Mouse (Mus musculus): ENCODE results near the gene D16Ertd472e. TPM values are rescaled to one million over a fixed set of nuclear protein-coding genes. Genes with fewer than 3 reads are reported as not detected.

D16Ertd472e gene
- total and polyA plus RNA-seq, 2 experiments from 2014 or later, result 6.1 to 6.3 TPM

GRCm38 (mm10) chr16:78574241-78574640 lies 2.3 kb downstream of the D16Ertd472e start:
- TF ChIP-seq CTCF (IDR thresholded peaks at IDR 0.05; ENCODE audit: low read depth), result no peak
- Histone ChIP-seq H3K4me3 (ENCODE audit: low read length) (no peak overlapping the region), H3K4me2 (ENCODE audit: low read depth, low read length) (peak overlapping the region; percentile 81), H3K4me1 (ENCODE audit: insufficient read depth, low read length) (peaks cover 5% of the 10 kb centered on the region), H3K36me3 (ENCODE audit: insufficient read depth, low read length) (no peaks in the 10 kb centered on the region), H3K27me3 (ENCODE audit: insufficient read depth, low read length) (no peaks in the 10 kb centered on the region), H3K27ac (no peak overlapping the region), H3K9me3 (ENCODE audit: low read length) (no peaks in the 10 kb centered on the region), H3K9ac (replicated peaks; ENCODE audit: low read length) (no peak overlapping the region)
- 46% methylated on average over 6 of the region's 6 CpGs for WGBS
- DNase-seq (ENCODE audit: low spot score), result peak; percentile 15
- ATAC-seq, result no peak

- no peak for DNase-seq (ENCODE audit: low spot score)
- no peak for ATAC-seq
- H3K27me3 ChIP-seq (ENCODE audit: insufficient read depth, low read length), result no peaks in the 10 kb centered on the region
- no peak overlapping the region for H3K27ac ChIP-seq
- no peaks in the 10 kb centered on the region for H3K36me3 ChIP-seq (ENCODE audit: insufficient read depth, low read length)
- no peak overlapping the region for H3K4me3 ChIP-seq (ENCODE audit: low read length)
- TF ChIP-seq CTCF (IDR thresholded peaks at IDR 0.05; ENCODE audit: low read depth), result no peak
- no peaks in the 10 kb centered on the region for H3K9me3 ChIP-seq (ENCODE audit: low read length)
- no peak overlapping the region for H3K4me2 ChIP-seq (ENCODE audit: low read depth, low read length)
- H3K9ac ChIP-seq (replicated peaks; ENCODE audit: low read length), result no peak overlapping the region
- peaks cover 5% of the 10 kb centered on the region for H3K4me1 ChIP-seq (ENCODE audit: insufficient read depth, low read length)
- 49% methylated on average over 4 of the region's 4 CpGs for WGBS
Measured at GRCm38 (mm10) chr16:78573016-78573415, 3.5 kb downstream of the D16Ertd472e start.

- H3K27me3 ChIP-seq (ENCODE audit: insufficient read depth, low read length), result no peaks in the 10 kb centered on the region
- no peak for DNase-seq (ENCODE audit: low spot score)
- ATAC-seq, result no peak
- TF ChIP-seq CTCF (IDR thresholded peaks at IDR 0.05; ENCODE audit: low read depth), result no peak
- no peak overlapping the region for H3K4me3 ChIP-seq (ENCODE audit: low read length)
- H3K9ac ChIP-seq (replicated peaks; ENCODE audit: low read length), result no peak overlapping the region
- 90% methylated on average over 13 of the region's 13 CpGs for WGBS
- no peak overlapping the region for H3K4me2 ChIP-seq (ENCODE audit: low read depth, low read length)
- no peaks in the 10 kb centered on the region; the same call in 1 of the 2 replicates for H3K36me3 ChIP-seq (ENCODE audit: insufficient read depth, low read length)
- no peaks in the 10 kb centered on the region for H3K4me1 ChIP-seq (ENCODE audit: insufficient read depth, low read length)
- H3K9me3 ChIP-seq (ENCODE audit: low read length), result no peaks in the 10 kb centered on the region
- H3K27ac ChIP-seq, result no peak overlapping the region
Measured at GRCm38 (mm10) chr16:78564110-78564821, 12.2 kb downstream of the D16Ertd472e start.

- no peaks in the 10 kb centered on the region for H3K4me1 ChIP-seq (ENCODE audit: insufficient read depth, low read length)
- H3K27me3 ChIP-seq (ENCODE audit: insufficient read depth, low read length), result no peaks in the 10 kb centered on the region
- H3K4me3 ChIP-seq (ENCODE audit: low read length), result no peak overlapping the region
- WGBS, result 91% methylated on average over 15 of the region's 15 CpGs
- H3K9me3 ChIP-seq (ENCODE audit: low read length), result no peaks in the 10 kb centered on the region
- ATAC-seq, result no peak
- H3K4me2 ChIP-seq (ENCODE audit: low read depth, low read length), result no peak overlapping the region
- no peaks in the 10 kb centered on the region; the same call in 1 of the 2 replicates for H3K36me3 ChIP-seq (ENCODE audit: insufficient read depth, low read length)
- no peak overlapping the region for H3K27ac ChIP-seq
- no peak for TF ChIP-seq CTCF (IDR thresholded peaks at IDR 0.05; ENCODE audit: low read depth)
- no peak overlapping the region for H3K9ac ChIP-seq (replicated peaks; ENCODE audit: low read length)
- DNase-seq (ENCODE audit: low spot score), result no peak
Measured at GRCm38 (mm10) chr16:78563093-78563971, 13.2 kb downstream of the D16Ertd472e start.

GRCm38 (mm10) chr16:78560627-78561026 lies 15.9 kb downstream of the D16Ertd472e start:
- ATAC-seq (no peak), DNase-seq (ENCODE audit: low spot score) (no peak)
- Histone ChIP-seq H3K27ac (no peak overlapping the region), H3K4me3 (ENCODE audit: low read length) (no peak overlapping the region), H3K9me3 (ENCODE audit: low read length) (no peaks in the 10 kb centered on the region), H3K9ac (replicated peaks; ENCODE audit: low read length) (no peak overlapping the region), H3K27me3 (ENCODE audit: insufficient read depth, low read length) (no peaks in the 10 kb centered on the region), H3K4me1 (ENCODE audit: insufficient read depth, low read length) (no peaks in the 10 kb centered on the region), H3K36me3 (ENCODE audit: insufficient read depth, low read length) (no peaks in the 10 kb centered on the region; the same call in 1 of the 2 replicates), H3K4me2 (ENCODE audit: low read depth, low read length) (no peak overlapping the region)
- WGBS, result 84% methylated on average over 5 of the region's 5 CpGs
- no peak for TF ChIP-seq CTCF (IDR thresholded peaks at IDR 0.05; ENCODE audit: low read depth)

- 97% methylated on average over 15 of the region's 15 CpGs for WGBS
- H3K27me3 ChIP-seq (ENCODE audit: insufficient read depth, low read length), result no peaks in the 10 kb centered on the region
- no peak overlapping the region for H3K27ac ChIP-seq
- no peaks in the 10 kb centered on the region for H3K9me3 ChIP-seq (ENCODE audit: low read length)
- H3K4me3 ChIP-seq (ENCODE audit: low read length), result no peak overlapping the region
- H3K9ac ChIP-seq (replicated peaks; ENCODE audit: low read length), result no peak overlapping the region
- H3K36me3 ChIP-seq (ENCODE audit: insufficient read depth, low read length), result no peaks in the 10 kb centered on the region; the same call in 1 of the 2 replicates
- DNase-seq (ENCODE audit: low spot score) (no peak), ATAC-seq (no peak)
- H3K4me1 ChIP-seq (ENCODE audit: insufficient read depth, low read length), result no peaks in the 10 kb centered on the region
- TF ChIP-seq CTCF (IDR thresholded peaks at IDR 0.05; ENCODE audit: low read depth), result no peak
- H3K4me2 ChIP-seq (ENCODE audit: low read depth, low read length), result no peak overlapping the region
Measured at GRCm38 (mm10) chr16:78560063-78560462, 16.4 kb downstream of the D16Ertd472e start.

Measured in hindbrain, postnatal 0 days (tissue).